Mouse (Mus musculus) kidney, postnatal 36 days (tissue): ENCODE data around the gene Impad1.

Source experiments
- DNase-seq, 2 experiments: peaks; one replicate each; pipeline ENCODE4 v3.0.0; 2021 to 2022; ENCODE audit warnings: mixed read lengths in 2 of 2

The Impad1 gene

GRCm38 (mm10) chr4:4792992-4793834 lies at the start of gene Impad1:
Gene Impad1 (minus strand): TSS chr4:4793355.
- peak; percentile 86 to 91 for DNase-seq

GRCm38 (mm10) chr4:4840145-4840544 lies 47.0 kb upstream of the Impad1 start:
- no peak for DNase-seq

GRCm38 (mm10) chr4:4833789-4834295 lies 40.7 kb upstream of the Impad1 start:
- no peak for DNase-seq

- no peak for DNase-seq
Measured at GRCm38 (mm10) chr4:4828131-4828530, 35.0 kb upstream of the Impad1 start.

- DNase-seq, result no peak
Measured at GRCm38 (mm10) chr4:4822119-4822518, 29.0 kb upstream of the Impad1 start.

- DNase-seq, result peak; percentile 49 to 63
Measured at GRCm38 (mm10) chr4:4792141-4792991, 789 bp downstream of the Impad1 start.

GRCm38 (mm10) chr4:4791180-4791579 lies 2.0 kb downstream of the Impad1 start:
- no peak for DNase-seq

GRCm38 (mm10) chr4:4785169-4785568 lies 8.0 kb downstream of the Impad1 start:
- DNase-seq, result no peak

- DNase-seq, result no peak
Measured at GRCm38 (mm10) chr4:4784305-4784704, 8.8 kb downstream of the Impad1 start.

GRCm38 (mm10) chr4:4783686-4783957 lies 9.5 kb downstream of the Impad1 start:
- no peak for DNase-seq

- DNase-seq, result no peak
Measured at GRCm38 (mm10) chr4:4782882-4783685, 10.1 kb downstream of the Impad1 start.

GRCm38 (mm10) chr4:4779265-4779770 lies 13.8 kb downstream of the Impad1 start:
- no peak for DNase-seq

GRCm38 (mm10) chr4:4771523-4772114 lies 21.5 kb downstream of the Impad1 start:
- no peak for DNase-seq

GRCm38 (mm10) chr4:4765806-4766205 lies 27.3 kb downstream of the Impad1 start:
- peak; percentile 4 to 42 for DNase-seq

GRCm38 (mm10) chr4:4758376-4758775 lies 34.8 kb downstream of the Impad1 start:
- no peak for DNase-seq

- DNase-seq, result peak in 1 of 2 experiments; percentile 38
Measured at GRCm38 (mm10) chr4:4729427-4729826, 63.7 kb downstream of the Impad1 start.

GRCm38 (mm10) chr4:4726241-4726776 lies 66.8 kb downstream of the Impad1 start:
- no peak for DNase-seq

GRCm38 (mm10) chr4:4723821-4724220 lies 69.3 kb downstream of the Impad1 start:
- no peak for DNase-seq

- DNase-seq, result no peak
Measured at GRCm38 (mm10) chr4:4722081-4722480, 71.1 kb downstream of the Impad1 start.

- no peak for DNase-seq
Measured at GRCm38 (mm10) chr4:4717763-4718347, 75.3 kb downstream of the Impad1 start.
